Mouse (Mus musculus) liver, adult (tissue): ENCODE data around the gene Fam241a.

Experiments used
- GATA4 ChIP-seq: IDR thresholded peaks from 2 replicates; pipeline ENCODE4 v1.6.1; 2014; ENCODE audit warnings: mild to moderate bottlenecking, low read length; ENCODE audit not compliant: insufficient replicate concordance

The Fam241a gene

DNA sequence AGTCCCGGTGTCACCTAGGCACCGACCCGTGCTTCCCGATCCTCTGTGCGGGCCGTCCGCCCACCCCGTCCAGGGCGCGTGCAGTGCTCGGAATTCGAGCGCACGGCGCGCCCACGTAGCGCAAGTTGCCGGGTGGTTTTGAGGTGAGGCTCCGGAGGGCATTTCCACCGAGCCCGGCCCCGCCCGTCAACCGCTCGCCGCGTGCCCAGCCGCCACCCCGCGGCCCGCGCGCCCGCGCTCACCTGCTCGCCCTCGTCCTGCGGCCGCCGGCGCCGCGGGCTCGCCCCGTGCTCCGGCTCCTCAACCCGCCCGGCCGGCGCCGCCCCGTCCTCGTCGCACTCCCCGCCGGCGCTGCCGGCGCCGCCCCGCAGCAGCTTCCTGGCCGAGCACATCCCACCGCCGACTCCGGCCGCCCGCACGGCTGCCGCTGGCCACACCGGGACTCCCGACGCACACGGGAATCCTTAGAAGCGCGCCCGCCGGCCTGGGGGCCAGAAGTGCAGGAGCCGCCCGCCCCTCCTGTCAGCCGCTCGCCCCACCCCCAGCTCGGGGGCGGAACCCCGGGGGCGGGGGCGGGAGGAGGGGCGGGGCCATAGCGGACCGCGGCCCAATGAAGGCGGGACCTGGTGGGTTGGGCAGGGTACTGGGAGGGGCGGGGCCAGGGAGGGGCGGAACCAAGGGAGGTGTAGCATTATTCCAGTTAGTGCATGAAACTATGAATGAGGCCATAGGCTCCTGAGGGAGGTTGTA, at the start of gene Fam241a:
Fam241a (minus strand) TSS at position 533 of the 750 bp plus-strand sequence.
- no peak for TF ChIP-seq GATA4

DNA sequence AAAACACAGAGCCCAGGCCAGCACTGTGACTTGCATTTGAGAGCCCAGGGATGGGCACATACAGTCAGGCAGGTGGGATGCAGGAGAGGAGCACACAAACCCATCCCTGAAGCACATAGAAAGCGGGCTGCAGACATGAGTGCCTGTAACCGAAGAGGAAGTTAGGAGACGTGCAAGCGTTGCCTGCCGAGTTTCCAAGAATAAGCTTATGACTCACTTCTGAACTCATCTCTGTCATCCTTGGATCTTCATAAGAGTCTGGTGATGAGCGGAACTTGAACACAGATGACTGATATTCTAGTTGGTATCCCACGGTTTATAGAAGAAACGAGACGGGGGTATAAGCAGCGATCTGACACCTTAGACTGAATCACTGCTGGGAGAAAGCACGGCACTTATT, 36.3 kb upstream of the Fam241a start:
- TF ChIP-seq GATA4, result no peak

DNA sequence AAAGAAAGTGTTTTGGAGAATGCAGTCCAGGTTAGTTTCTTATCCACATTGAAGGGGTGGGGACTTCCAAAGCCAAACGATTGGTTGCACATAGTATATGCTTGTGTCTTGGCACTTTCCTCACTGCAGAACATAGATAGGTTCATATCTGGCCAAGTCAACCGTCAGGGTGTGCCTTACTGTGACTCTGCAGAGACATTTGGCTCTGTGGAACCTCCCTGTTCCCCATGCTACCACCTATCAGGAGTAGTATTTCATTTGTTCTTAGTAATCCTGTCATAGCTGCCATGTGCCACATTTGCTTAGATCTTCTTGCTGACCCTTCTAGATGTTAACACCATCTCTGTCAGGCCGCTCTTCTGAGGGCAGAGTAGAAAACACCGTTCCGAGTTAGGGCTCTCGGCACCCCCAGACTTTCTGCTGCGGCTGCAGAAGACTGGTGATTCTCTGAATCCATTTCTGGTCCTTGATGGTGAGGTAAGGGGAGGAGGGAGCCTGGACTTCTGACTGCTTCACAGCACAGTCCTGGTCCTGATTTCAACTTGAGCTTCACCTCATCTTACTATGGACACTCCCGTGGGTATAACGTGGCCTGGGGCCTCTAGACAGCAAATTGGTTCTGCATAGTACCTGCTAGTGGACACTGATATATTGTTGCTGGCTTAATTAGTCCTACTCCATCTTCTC, 34.3 kb upstream of the Fam241a start:
- TF ChIP-seq GATA4, result no peak

DNA sequence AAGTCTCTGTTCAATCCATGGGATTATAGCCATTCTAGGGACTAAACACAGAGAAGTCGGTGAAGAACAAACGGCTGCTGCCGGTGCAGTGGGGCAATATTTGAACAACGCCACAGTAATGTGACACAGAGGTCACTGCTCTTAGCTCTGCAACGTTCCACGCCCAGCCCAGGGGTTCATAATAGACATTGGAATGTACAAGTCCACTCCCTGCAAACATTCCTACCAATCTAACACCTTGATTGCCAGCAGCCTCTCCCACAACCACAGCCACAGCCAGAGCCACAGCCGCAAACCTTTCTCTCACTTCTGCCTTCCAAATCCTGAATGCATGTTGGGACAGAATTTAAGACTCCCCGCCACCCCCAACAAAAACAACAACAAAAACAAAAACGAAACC, 33.8 kb upstream of the Fam241a start:
- TF ChIP-seq GATA4, result no peak

DNA sequence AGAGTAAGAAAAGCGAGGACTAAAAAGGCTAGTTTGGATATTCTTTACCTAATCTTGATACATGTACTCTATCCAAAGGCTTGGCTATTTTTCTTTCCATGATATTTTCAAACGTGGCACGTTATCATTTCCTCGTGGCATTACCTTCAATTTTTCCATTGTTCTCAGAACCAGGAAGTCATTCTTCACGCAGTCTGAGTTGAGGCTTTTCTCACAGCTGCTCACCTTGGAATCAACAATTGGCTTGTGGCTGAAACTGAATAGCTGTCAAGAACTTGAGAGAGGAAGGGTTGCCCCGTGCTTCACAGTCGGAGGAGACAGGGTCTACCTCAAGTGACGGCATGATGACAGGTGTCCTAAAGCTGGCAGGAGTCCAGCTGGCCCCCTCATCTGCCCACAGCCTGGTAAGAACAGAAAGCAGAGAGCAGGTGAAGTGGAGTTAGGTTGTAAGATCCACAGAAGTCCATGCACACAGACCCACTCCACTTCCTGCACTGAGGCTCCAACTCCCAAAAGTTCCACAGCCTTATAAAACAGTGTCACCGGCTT, 30.6 kb upstream of the Fam241a start:
- TF ChIP-seq GATA4, result no peak

DNA sequence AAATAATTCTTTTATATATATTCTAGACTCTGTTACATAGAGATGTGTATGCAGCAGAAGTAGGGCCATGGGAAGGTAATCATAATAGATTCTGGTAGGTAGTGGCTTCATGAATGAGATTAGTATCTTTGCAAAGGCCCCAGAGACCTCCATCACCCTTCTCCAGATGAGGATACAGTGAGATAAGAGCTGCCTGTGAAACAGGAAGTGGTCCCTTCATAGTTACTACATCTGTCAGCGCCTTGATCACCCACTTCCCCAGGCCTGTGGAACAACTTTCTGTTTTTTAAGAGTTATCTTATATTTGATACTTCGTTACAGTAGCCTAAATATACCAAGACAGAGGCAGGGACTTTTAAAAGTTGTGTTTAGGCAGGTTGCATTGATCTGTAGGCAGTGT, 28.3 kb upstream of the Fam241a start:
- no peak for TF ChIP-seq GATA4

DNA sequence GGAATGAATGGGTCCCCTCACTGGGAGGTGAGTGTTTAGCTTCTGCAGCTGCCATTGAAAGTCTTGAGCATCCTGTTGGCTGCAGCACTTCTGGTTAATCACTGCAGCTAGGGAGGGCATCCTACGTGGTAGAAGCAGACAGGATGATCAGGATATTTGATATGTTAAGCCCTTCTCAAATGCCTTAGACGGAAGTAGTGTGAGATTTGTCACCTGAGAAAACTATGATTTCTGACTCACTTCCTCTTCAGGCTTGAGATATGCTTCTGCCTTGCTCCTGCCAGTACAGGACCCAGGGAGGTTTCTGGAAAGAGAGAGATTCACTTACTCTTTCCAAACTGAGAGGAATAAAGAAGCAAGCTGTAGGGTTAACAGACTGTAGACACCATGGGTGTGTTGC, 27.1 kb upstream of the Fam241a start:
- no peak for TF ChIP-seq GATA4

DNA sequence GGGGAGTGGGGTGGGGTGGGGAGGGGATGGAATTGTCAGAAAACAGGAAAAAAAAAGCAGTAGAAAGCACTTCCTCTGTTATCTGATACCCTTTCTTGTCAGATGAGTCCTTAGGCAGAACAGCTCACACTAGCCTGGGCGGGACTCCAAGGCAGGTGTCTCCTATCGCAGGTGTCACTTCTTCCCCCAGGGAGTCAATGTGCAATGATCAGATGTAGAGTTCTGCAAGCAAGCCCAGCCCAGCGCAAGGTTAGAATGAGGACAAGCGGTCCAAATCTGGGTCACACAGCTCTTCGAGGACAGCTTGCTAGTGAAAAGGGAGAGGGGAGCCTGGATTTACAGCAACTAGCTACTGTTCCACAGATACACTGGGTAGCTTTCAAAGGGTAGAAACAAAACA, 26.0 kb upstream of the Fam241a start:
- TF ChIP-seq GATA4, result no peak

DNA sequence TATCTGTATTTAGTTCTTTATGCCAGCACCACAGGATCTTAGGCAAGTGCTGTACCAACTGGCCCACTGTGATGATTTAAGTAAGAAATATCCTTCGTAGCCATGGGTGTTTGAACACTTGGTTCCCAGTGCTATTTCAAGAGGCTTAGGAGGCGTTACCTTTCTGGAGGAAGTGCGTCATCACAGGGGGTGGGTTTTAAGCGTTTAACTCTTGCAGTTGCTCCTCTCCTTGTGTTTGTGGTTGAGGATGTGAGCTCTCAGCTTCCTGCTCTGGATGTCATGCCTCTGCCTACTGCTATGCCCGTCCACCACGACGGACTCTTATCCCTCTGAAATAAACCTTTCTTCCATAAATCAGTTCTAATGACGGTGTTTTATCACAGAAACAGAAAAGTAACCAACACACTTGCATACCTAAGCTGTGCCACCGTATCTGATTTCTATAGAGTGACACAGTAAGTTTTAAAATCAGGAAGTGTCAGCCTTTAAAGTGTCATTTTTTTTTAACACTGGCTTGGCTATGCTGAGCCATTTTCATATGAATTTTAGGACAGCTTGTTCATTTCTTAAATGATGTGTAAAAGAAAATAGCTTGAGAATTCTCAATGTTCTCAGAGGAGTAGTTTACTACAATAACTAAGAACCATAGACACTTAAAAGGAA, 22.0 kb upstream of the Fam241a start:
- no peak for TF ChIP-seq GATA4

DNA sequence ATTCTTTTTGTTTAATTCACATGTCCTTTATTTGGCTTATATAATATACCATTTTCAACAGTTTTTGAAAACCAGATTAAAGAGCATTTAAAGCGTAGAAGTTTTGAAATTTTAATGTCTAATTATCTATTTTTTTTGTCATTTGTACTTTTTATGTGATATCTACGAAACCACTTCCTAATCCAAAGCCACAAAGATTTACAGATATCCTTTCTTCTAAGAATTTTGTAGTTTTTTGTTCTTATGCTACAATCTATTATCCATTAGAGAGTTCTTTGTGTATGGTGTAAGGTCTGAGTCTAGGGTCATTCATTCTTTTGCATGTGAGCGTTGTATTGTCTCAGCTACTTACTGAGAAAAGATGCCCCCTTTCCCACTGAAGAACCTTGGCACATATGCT, 21.4 kb upstream of the Fam241a start:
- no peak for TF ChIP-seq GATA4

DNA sequence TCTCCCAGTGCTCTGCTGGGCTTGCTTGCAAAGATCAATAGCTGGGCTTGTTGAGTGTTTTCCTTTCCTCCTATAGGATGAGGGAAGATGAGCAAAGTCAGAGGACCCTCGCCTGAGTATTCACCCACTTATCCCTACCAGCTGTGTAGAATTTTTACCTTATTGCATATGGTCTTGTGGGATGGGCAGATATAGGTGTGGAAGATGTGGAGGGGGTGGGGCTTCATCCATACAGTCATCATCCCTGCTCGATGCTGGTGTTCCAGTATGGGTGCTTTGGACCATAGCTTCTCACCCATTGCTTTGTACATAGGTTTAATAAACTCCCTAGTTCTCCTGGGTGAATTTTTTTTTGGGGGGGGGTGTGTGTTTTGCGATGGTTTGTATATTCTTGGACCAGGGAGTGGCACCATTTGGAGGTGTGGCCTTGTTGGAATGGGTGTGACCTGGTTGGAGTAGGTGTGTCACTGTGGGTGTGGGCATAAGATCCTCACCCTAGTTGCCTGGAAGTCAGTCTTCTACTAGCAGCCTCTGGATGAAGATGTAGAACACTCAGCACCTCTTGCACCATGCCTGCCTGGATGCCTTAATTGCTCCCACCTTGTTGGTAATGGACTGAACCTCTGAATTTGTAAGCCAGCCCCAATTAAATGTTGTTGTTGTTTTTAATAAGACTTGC, 19.7 kb upstream of the Fam241a start:
- no peak for TF ChIP-seq GATA4

DNA sequence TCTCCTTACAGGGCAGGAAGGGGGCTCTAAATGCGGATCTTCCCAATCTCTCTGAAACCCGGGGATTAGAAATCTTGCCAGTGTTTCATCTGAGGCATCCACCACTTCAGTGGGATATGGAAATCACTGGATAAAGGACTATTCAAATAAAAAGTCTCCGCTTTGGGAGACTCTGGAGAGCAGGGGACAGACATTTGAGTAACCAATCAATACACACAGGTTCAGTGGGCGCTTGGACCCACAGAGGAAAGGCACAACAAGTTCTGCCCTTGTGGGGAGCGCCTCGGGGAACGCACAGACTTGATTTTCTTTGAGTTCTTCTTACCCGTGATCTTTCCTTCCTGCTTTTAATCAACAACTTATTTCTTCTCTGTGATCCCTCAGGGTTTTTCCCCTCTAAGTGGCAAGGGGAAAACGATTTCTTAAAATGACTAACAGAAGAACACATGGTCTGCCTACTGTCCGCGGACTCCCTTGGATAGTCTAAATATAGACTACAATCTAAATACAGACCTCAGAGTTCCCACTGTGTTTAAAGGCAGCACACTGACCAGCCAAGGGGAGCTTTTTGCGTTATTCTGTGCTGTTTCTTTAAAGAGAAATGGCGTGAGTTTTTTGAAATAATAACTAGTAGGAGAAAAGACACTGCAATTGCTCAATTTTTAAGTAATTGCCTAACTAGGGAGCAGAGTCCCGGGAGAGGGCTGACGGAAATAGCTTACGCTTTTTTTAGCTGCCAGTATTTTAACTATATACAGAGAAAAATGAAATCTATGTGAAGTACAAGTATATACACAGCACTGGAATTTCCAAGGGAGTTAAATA, 18.0 kb upstream of the Fam241a start:
- TF ChIP-seq GATA4, result no peak

DNA sequence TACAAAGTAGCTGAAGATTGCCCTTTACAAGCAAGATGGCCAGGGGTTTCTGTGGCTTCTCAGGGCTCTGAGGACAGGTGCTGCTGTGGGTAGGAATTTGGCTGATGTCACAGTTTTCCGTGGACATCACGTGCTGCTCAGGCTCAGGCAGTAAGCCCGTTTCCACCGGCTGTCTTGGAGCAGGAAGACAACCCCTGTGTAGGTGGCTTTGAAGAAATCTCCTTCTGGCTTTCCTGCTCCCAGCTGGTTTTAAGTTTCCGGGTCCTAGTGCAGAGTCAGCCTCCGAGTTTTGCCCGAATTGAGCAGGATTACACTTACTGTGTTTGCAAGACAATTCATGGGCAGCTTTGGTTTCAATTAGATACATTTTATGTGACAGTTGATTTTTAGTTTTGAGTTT, 13.8 kb upstream of the Fam241a start:
- no peak for TF ChIP-seq GATA4

DNA sequence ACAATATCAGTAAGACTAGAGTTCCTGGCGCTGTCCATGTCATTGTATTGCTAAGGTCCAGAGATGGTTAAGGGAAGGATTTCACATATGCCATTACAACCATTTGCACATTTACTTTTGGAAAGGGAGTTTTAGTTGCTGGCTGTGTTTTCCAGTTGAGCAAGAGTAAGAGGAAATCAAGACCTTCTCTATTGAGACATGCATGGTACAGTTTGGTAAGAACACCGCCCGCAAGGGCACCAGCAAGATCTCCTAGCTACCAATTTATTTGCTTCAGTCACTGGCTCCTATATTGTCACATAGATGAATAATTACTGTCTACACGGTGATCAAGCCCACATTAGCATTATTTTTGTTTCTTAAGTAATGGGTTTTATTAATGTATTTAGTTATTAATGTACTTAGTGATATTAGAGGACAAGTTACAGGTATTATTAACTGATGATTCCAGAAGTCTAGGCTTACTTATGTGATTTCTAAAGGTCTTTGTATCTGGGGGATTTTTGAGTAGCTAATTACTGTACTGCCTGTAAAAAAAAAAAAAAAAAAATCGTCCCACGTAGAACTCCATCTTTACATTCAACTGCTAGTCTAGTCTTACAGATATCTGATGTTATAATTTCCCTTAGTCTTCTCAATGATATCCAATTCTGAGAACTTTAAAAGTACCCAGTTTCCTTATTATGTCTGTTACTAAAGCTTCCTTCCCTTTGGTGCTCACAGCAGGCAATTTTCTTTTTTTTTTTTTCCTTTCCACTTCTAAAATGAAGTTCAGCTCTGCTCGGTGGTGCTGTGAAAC, 944 bp downstream of the Fam241a start:
- TF ChIP-seq GATA4, result no peak
